Mouse (Mus musculus): ENCODE data around the gene Hist1h4k.

DNA sequence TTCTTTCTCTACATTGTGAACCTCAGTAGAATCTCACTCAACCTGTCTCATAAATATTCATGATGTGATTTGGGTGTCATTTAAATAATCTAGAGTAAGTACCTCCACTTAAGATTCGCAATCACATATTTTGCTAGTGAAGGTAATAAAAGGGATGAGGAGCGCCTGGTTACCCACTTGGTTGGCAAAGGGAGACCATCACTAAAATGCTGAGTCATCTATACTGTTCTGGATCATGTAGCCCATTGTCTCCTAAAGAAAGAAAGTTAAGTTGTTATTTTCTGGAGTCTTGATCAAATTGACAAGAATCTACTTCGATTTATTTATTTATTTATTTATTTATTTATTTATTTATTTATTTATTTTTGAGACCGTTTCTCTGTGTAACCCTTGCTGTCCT is 43.6 kb downstream of the Hist1h4k start:
- TF ChIP-seq CTCF (IDR thresholded peaks at IDR 0.05), result no peak
- TF ChIP-seq EP300 (IDR thresholded peaks at IDR 0.05), result no peak
